Mouse (Mus musculus) thymus, postnatal 14 days (tissue): ENCODE measurements at regions not wholly inside any gene's neighbourhood (a gene's known extent, or its start where the extent isn't known, plus 50 kb on each side); places are given as distances from the start of the nearest gene placed in this dataset.
A peak's percentile ranks its signal among the peaks of the same experiment; 100 is the strongest.
"Not testable (repeated sequence)": the region's sequence is repeated elsewhere in the genome, so short reads cannot be mapped to it uniquely, and the experiment has no call there.

Experiments
- DNase-seq: peaks from one replicate; pipeline ENCODE4 v3.0.0; 2021

DNA sequence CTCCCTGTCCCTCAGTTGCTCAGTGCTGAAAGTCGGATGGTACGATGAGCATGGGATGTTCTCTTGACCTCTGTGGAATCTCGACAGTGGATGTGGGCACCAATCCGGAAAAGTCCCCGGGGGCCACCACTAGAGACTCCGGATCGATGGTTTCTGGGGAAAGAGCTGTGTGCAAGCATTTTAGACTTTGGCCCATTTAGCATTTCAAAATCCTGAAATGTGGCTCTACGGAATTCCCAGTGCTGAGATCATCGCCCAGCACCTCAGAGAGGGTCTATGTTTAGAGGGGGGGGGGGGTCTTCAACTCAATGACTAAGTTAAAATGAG, 68.6 kb downstream of the Tomm20 start:
- DNase-seq: no peak

DNA sequence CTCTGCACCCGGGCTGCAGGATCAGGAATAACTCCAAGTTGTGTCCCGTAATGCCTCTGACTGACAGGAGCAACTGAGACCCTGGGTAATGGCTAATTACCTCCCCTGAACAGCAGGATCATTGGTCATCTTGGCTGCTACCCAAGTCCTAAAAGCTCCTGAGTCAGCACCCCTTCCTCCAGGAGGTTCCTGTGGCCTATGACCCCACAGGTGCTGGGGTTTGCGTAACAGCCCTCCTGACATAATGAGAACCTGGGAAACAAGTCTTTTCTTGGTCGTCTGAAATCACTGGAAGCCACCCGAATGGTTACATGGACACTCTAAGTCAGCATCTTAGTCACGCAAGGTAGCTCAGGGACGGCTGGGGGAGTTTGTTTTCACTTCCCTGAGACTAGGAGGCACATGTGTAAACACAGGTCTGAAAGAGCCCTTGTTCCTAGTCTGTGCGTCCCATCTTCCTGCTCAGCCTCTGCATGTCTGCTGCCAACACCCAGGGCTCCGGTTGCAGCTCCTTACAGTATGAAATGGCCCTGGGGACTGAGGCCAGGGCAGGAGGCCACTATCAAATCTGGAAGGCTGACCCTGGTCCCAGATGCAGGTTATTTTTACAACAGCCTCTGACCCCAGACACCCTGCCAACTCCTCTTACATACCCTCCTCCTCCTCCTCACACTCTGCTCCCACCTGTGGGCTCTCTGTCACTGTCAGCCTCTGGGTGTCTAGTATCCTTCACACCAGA, 69.2 kb downstream of the Tomm20 start:
- DNase-seq: no peak

DNA sequence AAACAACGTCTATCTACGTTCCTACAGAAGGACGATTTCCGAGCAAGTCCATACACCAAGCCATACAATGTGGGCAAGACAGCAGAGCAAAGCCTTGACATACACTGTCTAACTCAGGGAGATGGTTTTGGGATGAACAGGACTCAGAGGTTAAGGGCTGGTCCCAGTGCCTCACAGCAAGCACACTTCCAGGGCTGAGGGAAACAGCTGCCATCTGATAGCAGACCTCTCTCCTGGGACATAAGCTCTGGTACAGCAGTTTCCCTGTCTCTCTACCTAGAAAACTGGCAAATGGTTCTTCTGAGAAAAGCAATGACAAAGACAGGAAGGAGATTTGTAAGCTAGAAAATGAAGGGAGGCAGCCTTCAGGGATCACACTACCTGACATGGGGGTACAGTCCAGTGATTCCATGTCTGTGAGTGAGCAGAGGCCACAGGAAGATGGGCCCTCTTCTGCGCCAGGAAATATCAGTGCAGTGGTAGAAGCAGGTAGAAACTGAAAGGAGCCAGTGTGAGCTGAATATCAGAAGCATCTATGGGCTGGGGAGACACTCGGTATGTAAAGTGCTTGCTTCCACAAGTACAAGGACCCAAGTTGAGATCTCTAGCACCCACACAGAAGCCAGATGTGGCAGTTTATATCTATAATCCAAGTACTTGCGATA, 70.0 kb downstream of the Tomm20 start:
- no peak for DNase-seq

DNA sequence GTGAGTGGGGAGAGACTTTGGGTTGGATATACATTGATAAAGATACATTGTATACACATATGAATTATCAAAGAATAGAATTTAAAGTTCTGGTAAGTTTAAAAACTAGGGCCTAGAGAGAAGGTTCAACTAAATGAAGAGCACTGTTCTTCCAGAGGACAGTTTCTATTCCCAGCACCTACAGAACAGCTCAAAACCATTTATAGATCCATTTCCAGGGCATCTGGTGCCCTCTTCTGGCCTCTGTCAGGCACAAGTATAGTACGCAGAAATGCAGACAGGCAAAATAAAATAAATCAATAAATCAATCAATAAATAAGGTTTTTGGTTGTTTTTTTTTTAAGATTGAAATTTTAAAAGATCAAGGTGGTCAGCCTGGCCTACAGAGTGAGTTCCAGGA, 70.8 kb downstream of the Tomm20 start:
- no peak for DNase-seq

DNA sequence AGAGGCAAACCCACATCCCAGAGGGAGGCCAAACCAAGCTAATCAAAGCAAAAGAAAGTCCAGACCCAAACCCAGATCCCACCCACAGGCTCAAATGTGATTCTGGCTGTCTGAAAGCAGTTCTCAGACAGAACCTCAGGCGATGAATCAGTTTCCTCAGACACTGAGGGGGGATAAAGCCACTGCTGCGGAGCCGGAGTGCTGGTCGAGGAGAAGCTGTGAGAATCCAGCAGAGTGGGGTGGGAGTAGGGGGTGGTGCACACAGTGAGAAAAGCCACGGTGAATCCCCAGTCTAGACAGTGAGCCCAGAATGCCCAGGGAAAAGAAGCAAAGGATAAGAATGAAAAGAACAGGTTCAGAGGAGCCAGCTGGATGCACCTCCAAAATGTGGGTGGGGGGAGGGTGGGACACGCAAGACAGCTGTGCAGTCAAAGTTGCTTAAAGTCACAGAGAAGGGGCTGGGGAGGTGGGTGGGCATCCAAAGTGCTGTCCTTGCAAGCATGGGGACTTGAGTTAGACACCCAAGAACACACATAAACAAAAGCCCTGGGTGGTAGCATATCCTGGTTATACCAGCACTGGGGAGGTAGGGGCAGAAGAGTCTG, 71.4 kb downstream of the Tomm20 start:
- DNase-seq: no peak

DNA sequence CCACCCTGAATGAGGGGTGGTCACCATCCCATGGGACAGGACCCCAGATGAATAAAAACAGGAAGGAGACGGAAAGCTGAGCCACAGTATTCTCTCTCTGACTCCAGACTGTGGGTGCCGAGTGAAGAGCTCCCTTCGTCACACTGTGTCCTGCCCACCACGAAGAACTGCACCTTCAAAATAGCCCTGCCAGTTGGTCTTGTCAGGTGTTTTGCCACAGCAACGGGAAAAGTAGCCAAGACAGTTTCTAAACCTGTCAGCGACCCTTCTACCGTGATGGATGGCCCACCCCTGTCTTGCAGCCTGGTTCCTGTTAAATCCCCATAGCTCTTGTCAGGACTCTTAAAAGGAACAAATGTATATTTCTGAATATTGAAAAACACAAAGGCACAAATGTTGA, 72.3 kb downstream of the Tomm20 start:
- DNase-seq: no peak

DNA sequence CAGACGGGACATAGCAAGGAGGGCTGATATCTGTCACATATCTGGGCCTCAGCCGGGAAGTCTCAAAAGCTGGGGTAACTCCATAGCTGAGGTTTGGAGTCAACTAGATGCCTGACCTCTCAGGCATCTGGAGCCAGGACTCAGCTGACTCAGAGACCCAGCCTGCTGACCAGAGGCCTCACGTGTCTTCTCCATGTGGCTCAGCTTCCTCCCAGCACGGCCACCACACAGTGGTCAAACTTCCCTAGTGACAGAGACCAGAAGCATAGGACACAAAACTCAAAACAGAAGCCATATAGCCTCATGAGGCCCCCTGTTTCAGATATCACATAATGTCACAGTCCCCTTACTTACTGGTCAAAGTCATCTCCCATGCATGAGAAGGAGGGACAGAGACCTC, 73.1 kb downstream of the Tomm20 start:
- DNase-seq: no peak

DNA sequence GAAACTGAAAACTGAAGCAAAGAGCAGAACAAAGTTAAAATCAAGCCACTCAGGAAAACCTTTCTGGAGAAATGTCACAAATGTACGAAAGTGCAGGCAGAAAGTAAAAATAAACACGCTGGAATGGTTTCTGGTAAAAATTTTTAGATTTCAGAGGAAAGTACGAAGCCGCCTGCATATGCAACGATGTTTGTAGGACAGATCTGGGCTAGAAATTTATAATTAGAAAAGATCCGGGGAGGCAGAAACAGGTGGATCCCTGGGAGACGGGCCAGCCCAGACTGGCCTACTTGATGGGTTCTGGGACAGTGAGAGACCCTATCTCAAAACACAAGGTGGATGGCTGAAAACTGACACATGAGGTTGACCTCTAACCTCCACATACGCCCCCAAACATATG, 73.5 kb downstream of the Tomm20 start:
- DNase-seq: no peak

DNA sequence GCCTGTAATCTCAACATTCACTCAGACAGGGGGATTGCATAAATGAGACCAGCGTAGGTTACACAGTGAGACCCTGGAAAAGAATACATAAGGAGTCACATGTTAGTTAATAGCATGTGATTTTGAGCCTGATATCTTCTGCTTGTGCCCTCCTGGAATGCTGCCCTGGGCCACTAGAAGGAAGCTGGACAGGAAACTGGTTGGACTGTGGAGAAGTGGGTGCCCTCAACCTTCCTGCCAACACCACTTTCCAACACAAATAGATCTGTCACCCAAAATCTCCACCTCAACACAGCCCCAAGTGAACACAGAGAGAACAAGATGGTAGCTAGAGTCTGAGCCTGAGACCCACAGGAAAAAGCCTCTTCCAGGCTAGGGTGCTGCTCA, 76.2 kb downstream of the Tomm20 start:
- no peak for DNase-seq

DNA sequence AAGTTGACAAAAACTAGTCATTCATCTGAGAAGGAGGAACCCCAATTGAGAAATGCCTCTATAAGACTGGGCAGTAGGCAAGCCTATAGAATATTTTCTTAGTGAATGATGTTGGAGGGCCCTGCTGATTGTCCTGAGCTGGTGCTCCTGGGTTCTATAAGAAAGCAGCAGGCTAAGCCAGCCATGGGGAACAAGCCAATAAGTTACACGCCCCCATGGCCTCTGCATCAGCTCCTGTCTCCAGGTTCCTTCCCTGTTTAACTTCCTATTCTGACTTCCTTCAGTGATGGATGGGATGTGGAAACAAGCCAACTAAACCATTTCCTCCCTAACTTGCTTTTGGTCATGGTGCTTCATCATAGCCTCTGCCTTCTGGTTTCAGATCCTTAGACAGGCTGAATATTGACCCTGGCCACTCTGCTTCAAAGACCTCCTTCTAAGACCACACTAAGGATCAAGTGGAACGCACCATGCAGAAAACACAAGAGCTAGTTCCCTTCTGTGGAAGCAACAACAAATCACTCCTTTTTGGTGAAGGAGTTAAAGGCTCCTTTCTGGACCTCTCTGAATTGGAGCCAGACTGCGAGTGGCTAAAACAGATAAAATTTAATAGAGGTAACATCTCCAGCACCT, 76.7 kb downstream of the Tomm20 start:
- DNase-seq: no peak

DNA sequence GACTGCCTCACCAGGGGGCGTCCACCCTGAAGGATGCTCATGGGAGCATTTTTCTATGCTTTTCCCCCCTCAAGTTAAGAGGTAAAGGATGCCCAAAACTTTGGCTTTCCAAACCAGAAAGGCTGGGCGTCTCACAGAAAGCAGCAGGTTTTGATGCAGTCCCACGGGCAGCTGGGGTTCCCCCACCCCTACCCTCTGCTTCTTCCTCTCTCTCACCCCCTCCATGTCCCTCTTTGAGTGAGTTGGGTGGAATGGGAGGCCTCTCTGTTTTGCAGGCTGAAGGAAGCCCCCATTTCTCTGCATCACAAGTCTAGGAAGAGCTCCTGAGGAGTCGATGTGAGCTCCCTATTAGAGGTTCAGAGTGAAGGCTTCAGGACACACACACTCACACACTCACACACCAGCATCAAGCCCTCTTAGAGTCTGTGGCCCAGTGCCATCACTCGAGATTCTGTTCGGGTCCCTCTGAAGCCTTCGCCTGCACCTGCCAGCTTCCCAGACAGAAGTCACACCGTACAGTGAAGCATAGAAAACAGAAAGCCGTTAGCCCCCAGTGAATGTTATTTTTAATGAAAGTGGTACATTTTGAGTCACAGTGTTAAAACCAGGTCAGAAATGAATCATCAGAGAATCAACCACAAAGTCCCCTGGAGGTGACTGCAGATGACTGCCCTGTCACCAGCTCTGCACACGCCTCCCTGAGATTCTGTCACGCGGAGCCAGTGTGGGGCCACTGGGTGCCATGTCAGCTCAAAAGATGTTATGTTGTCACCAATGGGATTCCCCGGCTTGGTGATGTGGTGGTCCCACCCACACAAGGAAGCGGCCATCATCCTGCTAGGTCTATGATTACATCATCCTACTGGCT, 78.3 kb downstream of the Tomm20 start:
- DNase-seq: peak; percentile 57

DNA sequence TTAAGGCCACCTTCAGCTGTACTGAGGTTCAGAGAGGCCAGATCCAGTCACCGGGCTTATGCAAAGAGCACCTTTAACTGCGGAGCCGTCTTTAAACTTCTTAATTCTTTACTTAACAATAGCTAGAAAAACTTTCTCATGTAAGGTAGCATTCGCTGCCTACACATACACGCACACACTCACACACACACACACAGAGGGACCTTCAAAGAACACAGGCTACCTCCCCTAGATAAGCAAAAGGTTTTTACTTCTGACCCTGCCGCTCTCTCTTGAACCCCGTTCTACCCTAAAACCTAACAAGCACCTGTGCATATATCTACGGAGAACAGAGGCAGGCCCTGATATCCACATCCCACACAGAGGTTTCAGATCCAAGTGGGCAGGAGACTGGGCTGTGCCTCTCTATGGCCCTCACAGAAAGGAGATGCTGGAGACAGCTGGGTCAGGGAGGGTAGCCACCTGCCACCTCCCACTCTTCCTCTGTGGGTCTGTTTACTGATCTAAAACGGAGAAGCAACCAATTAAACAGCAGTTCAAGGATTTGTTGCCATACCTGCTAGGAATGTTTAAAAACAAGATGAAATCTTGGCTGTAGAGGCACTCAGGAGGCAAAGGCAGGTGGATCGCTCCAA, 81.2 kb downstream of the Tomm20 start:
- no peak for DNase-seq

DNA sequence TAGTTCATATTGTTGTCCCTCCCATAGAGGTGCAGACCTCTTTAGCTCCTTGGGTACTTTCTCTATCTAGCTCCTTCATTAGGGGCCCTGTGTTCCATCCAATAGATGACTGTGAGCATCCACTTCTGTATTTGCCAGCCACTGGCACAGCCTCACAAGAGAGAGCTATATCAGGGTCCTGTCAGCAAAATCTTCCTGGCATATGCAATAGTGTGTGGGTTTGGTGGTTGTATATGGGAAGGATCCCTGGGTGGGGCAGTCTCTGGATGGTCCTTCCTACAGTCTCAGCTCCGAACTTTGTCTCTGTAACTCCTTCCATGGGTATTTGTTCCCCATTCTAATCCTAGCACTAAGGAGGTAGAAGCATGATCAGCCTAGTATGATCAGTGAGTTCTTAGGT, 82.0 kb downstream of the Tomm20 start:
- not testable (repeated sequence) for DNase-seq

DNA sequence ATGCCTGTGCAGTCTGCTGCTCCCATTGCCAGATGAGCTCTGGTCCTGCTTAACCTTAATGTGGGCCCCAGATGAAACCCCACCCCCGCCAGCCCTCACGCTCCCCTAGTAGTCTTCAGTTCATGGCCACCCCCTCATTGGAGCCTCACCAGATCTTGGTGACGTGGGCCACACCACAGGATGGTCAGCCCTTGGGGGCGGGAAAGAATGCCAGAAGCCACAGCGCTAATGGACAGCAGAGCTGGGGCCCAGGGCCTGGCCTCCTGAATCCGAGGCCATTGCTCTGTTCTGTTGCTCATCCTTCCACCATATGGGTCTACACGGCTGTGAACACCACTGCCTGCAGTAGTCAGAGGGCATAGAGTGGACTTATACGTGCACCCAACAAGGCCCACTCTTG, 83.9 kb downstream of the Tomm20 start:
- DNase-seq: no peak

DNA sequence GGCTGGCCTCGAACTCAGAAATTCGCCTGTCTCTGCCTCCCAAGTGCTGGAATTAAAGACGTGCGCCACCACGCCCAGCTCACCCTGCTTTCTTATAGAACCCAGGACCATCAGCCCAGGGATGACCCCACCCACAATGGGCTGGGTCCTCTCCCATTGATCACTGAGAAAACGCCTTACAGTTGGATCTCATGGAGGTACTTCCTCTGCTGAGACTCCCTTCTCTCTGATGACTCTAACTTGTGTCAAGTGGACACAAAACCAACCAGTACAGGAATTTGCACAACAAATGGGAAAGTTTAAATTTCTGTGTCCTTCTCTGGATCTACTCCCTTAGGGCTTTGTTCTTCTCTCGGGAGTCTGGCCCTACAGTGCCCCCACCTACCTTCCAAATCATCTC, 85.0 kb downstream of the Tomm20 start:
- no peak for DNase-seq

DNA sequence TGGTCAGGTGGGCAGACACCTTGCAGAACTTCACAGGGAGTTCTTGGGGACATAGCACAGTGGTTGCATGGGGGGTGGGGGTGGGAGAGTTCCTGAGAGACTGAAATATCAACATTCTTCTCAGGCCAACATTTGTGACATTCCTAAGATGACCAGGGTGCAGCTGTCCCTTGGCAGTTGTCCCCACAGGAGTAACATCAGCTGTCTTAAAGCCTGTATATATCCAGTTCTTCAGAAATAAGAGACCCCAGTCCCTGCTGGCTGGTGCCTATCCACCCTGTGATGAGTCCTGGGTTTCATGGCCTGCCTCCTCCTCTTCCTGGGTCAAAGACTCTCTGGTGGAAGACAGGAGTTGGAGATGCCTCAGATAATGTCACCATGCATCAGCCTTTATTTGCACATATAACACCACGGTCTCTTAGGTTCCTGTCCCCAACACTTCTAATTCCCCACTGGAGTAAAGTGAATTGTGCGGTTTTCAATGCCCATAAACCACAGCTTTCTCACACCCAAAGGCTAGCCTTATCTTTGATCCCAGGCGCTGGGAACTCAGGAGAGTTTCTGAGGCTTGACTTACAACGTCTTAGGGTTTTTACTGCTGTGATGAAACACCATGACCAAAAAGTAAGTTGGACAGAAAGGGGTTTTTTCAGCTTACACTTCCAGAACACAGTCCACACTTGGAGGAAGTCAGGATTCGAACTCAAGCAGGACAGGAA, 85.8 kb downstream of the Tomm20 start:
- no peak for DNase-seq

DNA sequence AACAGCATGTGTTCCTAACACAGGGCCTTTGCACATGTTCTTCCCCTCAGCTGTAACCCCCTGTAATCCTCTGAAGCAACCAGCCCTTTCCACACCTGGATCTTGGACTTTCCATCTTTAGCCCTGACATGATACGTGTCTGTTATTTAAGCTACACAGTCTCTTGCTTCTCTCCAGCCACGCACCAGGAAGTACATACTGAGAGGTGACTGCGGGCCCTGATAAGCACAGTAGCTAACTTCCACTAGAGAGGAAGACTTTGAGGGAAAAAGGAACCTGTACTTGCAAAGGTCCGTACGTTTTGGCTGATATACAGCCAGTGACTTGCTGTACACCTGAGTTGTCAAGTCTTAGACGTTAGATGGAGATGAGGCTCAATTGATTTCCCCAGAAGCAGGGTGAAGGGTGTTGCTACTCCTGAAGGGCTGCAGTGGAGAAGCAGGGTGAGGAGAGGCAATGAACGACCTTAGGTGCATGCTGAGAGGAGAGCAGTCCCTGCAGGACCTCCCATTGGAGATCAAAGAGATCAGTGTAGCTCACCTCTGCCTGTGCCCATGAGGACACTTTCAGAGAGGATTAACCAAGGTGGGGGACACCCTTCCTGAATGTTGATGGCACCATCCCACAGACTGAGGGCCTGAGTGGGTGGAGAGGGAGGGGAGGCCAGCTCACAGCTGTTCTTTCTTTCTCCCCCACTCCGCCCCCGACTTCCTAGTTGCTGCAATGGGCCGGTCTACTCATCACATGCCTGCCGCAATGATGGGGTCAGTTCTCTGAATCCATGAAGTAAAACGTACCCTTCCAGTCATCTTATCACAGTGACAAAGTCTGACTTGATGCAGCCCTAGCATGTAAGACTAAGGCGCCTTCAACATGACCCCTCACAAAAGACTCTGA, 88.1 kb downstream of the Tomm20 start:
- no peak for DNase-seq

DNA sequence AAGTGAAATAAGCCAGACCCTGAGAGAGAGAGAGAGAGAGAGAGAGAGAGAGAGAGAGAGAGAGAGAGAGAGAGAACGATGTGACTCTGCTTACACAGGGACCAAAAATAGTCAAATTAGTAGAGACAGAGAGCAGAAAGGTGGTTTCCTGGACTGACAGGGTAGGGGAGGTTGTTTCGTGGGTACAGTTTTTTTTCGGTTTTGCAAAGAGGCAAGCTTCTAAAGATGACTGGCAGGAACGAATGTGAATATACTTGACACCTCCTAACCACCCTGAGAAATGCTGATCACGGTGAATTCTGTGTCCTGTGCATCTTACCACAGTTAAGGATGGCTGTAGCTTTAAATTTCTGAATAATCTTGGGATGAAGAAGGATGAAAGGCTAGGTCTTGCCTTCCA, 89.7 kb downstream of the Tomm20 start:
- DNase-seq: no peak

DNA sequence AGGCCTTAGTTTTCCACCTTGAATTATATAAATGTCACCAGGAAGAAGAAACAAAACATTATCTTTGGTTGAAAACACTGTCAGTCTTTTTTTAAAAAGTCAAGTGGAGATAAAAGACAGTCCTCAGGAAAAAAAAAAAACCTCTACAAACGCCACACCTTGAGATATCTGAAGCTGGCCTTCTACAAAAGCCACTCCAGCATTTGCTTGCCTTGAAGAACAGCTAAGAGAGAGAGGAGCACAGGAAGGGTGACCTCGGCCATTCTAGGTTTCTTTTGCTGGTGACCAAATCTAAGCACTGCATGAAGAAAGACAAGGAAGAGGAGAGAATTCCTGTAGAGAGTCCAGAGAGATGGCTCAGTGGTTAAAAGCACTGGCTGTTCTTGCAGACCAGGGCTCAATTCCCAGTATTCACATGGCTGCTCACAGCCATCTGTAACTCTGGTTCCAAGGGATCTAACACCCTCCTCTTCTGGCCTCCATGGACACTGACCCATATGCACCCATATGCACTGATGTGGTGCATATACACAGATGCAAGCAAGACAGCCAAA, 90.5 kb downstream of the Tomm20 start:
- DNase-seq: no peak
